20 mouse cellular contexts compared by ENCODE assay signal in genomic region chr3:149402496-149402895, GRCm38 (mm10).
DNase-seq lines count a peak whose midpoint lies in the region; ATAC-seq lines count a peak whose summit lies in the region.
"Had no signal": no experiment of that assay in that cellular context is flagged by ENCODE, and none has a peak within 500 bp of the region (broad histone marks: within the 10 kb centered on the region; RNA-seq: fewer than 3 reads in every experiment).

No protein-coding gene starts in this region.

- no peak overlapping the region for H3K4me2 ChIP-seq in forebrain, embryonic 11.5 days (ENCODE audit: low read depth, low read length, severe bottlenecking)
- H3K4me2 ChIP-seq in forebrain, embryonic 15.5 days (replicated peaks) = no peak overlapping the region
- H3K4me2 ChIP-seq: embryonic facial prominence, embryonic 13.5 days; embryonic facial prominence, embryonic 15.5 days had no signal

- H3K27ac ChIP-seq in forebrain, embryonic 11.5 days (ENCODE audit: low read depth, low read length) = no peak overlapping the region
- no peak overlapping the region for H3K27ac ChIP-seq in forebrain, embryonic 15.5 days (replicated peaks)
- H3K27ac ChIP-seq: embryonic facial prominence, embryonic 13.5 days; embryonic facial prominence, embryonic 15.5 days had no signal

- H3K9me3 ChIP-seq in forebrain, embryonic 11.5 days (ENCODE audit: control insufficient read depth, low read length) = no peaks in the 10 kb centered on the region
- H3K9me3 ChIP-seq in forebrain, embryonic 15.5 days = no peaks in the 10 kb centered on the region
- H3K9me3 ChIP-seq: embryonic facial prominence, embryonic 13.5 days; embryonic facial prominence, embryonic 15.5 days had no signal

- H3K9ac ChIP-seq in forebrain, embryonic 11.5 days (ENCODE audit: low read length) = no peak overlapping the region
- H3K9ac ChIP-seq in forebrain, embryonic 15.5 days (replicated peaks) = no peak overlapping the region
- H3K9ac ChIP-seq: embryonic facial prominence, embryonic 13.5 days; embryonic facial prominence, embryonic 15.5 days had no signal

- peaks cover 4% of the 10 kb centered on the region; the same call in 1 of the 2 replicates for H3K4me1 ChIP-seq in forebrain, embryonic 11.5 days (replicated peaks; ENCODE audit: control insufficient read depth, insufficient read depth, low read length)
- peaks cover 12% of the 10 kb centered on the region; the same call in 1 of the 2 replicates for H3K4me1 ChIP-seq in forebrain, embryonic 15.5 days
- H3K4me1 ChIP-seq: embryonic facial prominence, embryonic 15.5 days had no signal

- no peak for DNase-seq in forebrain, embryonic 11.5 days (ENCODE audit: low spot score)
- no peak for DNase-seq in frontal cortex, postnatal 10 days (ENCODE audit: low spot score in 2 of 2)
- peak; percentile 9 for DNase-seq in brain, adult 2 months (ENCODE audit: low read depth, low spot score)
- no peak for DNase-seq in kidney, postnatal 36 days
- DNase-seq: adrenal gland, adult 2 months; adrenal gland, postnatal 10 days; adrenal gland, postnatal 25 days; cerebellum, adult 11-12 months; cerebellum, adult 8-10 months; cerebellum, adult 9-11 months; cerebellum, postnatal 14 days; cerebellum, postnatal 36 days; embryo, embryonic 11 days had no signal

- H3K4me3 ChIP-seq in forebrain, embryonic 11.5 days (ENCODE audit: low read depth, low read length) = no peak overlapping the region
- H3K4me3 ChIP-seq in forebrain, embryonic 15.5 days = no peak overlapping the region
- H3K4me3 ChIP-seq: embryonic facial prominence, embryonic 13.5 days; embryonic facial prominence, embryonic 15.5 days; erythroblast, embryonic 14.5 days had no signal

- 66% methylated on average over 9 of the region's 9 CpGs for WGBS in forebrain, embryonic 11.5 days
- WGBS in forebrain, embryonic 15.5 days = 51% methylated on average over 9 of the region's 9 CpGs

- no peaks in the 10 kb centered on the region for H3K36me3 ChIP-seq in forebrain, embryonic 11.5 days (ENCODE audit: control insufficient read depth, insufficient read depth, low read length)
- no peaks in the 10 kb centered on the region for H3K36me3 ChIP-seq in forebrain, embryonic 15.5 days
- H3K36me3 ChIP-seq: embryonic facial prominence, embryonic 13.5 days; embryonic facial prominence, embryonic 15.5 days had no signal

- H3K27me3 ChIP-seq in forebrain, embryonic 11.5 days (ENCODE audit: control insufficient read depth, insufficient read depth, low read length) = no peaks in the 10 kb centered on the region
- H3K27me3 ChIP-seq in forebrain, embryonic 15.5 days = no peaks in the 10 kb centered on the region
- H3K27me3 ChIP-seq: embryonic facial prominence, embryonic 13.5 days; embryonic facial prominence, embryonic 15.5 days had no signal

- peak; percentile 51; the same call in 1 of the 2 replicates for ATAC-seq in forebrain, embryonic 11.5 days (replicated peaks; ENCODE audit: low FRiP score)
- no peak for ATAC-seq in forebrain, embryonic 15.5 days (replicated peaks)
- peak; percentile 73 for ATAC-seq in frontal cortex, adult (ENCODE audit: low TSS enrichment)
- ATAC-seq in megakaryocyte progenitor cell, adult 5-6 weeks (replicated peaks; ENCODE audit: poor library complexity) = 0 out of 2 replicates have a peak, but pooled peaks have one; percentile 13
- ATAC-seq: forebrain, embryonic 14.5 days had no signal
